Mouse (Mus musculus) embryonic facial prominence, embryonic 14.5 days (tissue): ENCODE measurements around the gene Mon2. TPM values are rescaled to one million over a fixed set of nuclear protein-coding genes. Genes with fewer than 3 reads are reported as not detected.
A peak's percentile ranks its signal among the peaks of the same experiment; 100 is the strongest.

Experiments
- ATAC-seq: fragments of 200-750 bp; cut with Nextera tagmentation; 2 replicates; pipeline ENCODE4 v1.8.0; 2017; ENCODE audit warnings: low read depth, moderate number of reproducible peaks, moderate TSS enrichment
- DNase-seq: peaks from one replicate; pipeline ENCODE4 v3.0.0-alpha.2; 2015; ENCODE audit warnings: low spot score
- H3K27ac ChIP-seq: fragments of 300-500 bp; sonication (generic); replicated peaks from 2 replicates; pipeline ENCODE4 v1.5.1; 2014; ENCODE audit warnings: low read depth, mild to moderate bottlenecking, low read length, moderate library complexity
- H3K27me3 ChIP-seq: fragments of 300-500 bp; sonication (generic); replicated peaks from 2 replicates; pipeline ENCODE4 v1.6.1; 2014; ENCODE audit warnings: low read length; ENCODE audit not compliant: control insufficient read depth, insufficient read depth
- H3K36me3 ChIP-seq: fragments of 300-500 bp; sonication (generic); 2 replicates; pipeline ENCODE4 v1.6.1; 2014; ENCODE audit warnings: low read length, mixed read lengths; ENCODE audit not compliant: control insufficient read depth, insufficient read depth
- H3K4me1 ChIP-seq: fragments of 300-500 bp; sonication (generic); 2 replicates; pipeline ENCODE4 v1.6.1; 2014; ENCODE audit warnings: antibody characterized with exemption, low read length; ENCODE audit not compliant: control insufficient read depth, insufficient read depth
- H3K4me2 ChIP-seq: fragments of 300-500 bp; sonication (generic); 2 replicates; pipeline ENCODE4 v1.6.1; 2014; ENCODE audit warnings: low read depth, mild to moderate bottlenecking, low read length, moderate library complexity, mixed read lengths
- H3K4me3 ChIP-seq: fragments of 300-500 bp; sonication (generic); 2 replicates; pipeline ENCODE4 v1.5.1; 2014; ENCODE audit warnings: low read depth, mild to moderate bottlenecking, low read length
- H3K9ac ChIP-seq: fragments of 300-500 bp; sonication (generic); 2 replicates; pipeline ENCODE4 v1.6.1; 2014; ENCODE audit warnings: low read depth, mild to moderate bottlenecking, low read length, moderate library complexity, mixed read lengths
- H3K9me3 ChIP-seq: fragments of 300-500 bp; sonication (generic); 2 replicates; pipeline ENCODE4 v1.6.1; 2016; ENCODE audit warnings: low read length; ENCODE audit not compliant: control insufficient read depth
- WGBS: fragments of 180-500 bp; shearing (Covaris S2); extraction: QIAGEN DNeasy Blood & Tissue Kit; methylation state at CpG from one replicate; pipeline ENCODE4 v1.1.7; 2014; 5-methylcytosine and 5-hydroxymethylcytosine counted together
- polyA plus RNA-seq: library from polyadenylated mRNA; unstranded; fragments of >200 nt; fragmentation: Nextera tagmentation; extraction: Ambion mirVana; gene quantifications from 2 replicates; pipeline ENCODE4 v1.2.1, GENCODE M21; 2014

Mon2 gene
- polyA plus RNA-seq, 1 experiment from 2014 or later = 44.5 TPM

GRCm38 (mm10) chr10:123108121-123108520, 31.8 kb upstream of the Mon2 start:
- 85% methylated on average over 5 of the region's 5 CpGs for WGBS
- ATAC-seq = no peak
- Histone ChIP-seq H3K4me3 (no peak overlapping the region), H3K4me2 (no peak overlapping the region), H3K27me3 (no peaks in the 10 kb centered on the region), H3K9me3 (no peaks in the 10 kb centered on the region), H3K4me1 (no peaks in the 10 kb centered on the region), H3K9ac (no peak overlapping the region), H3K36me3 (peaks cover 20% of the 10 kb centered on the region), H3K27ac (no peak overlapping the region)
- DNase-seq = no peak

GRCm38 (mm10) chr10:123101303-123101702, 25.0 kb upstream of the Mon2 start:
- H3K4me1 ChIP-seq = no peaks in the 10 kb centered on the region
- ATAC-seq (no peak), DNase-seq (no peak)
- 84% methylated on average over 1 of the region's 1 CpGs for WGBS
- no peak overlapping the region for H3K9ac ChIP-seq
- no peak overlapping the region for H3K4me2 ChIP-seq
- H3K9me3 ChIP-seq = no peaks in the 10 kb centered on the region
- no peaks in the 10 kb centered on the region for H3K27me3 ChIP-seq
- no peak overlapping the region for H3K4me3 ChIP-seq
- no peak overlapping the region for H3K27ac ChIP-seq
- no peaks in the 10 kb centered on the region for H3K36me3 ChIP-seq

DNA sequence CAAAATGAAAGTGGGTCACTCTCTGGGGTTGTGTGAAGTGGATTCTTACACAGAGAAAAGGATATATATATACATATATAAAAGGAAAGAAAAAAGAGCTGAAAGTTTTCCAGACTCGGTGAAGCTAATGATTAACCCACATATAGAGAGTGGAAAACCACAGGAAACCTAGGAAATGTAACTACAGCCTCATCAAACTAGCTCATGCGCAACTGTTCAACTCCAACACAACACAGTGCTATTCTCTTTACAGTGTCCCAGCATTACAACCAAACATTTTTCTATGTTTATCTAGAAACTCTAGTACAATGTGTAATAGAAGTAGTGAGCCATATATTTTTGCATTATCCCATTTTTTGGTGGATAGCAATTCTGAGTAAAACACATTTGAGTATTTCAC, 24.3 kb upstream of the Mon2 start:
- no peak overlapping the region for H3K4me2 ChIP-seq
- no peak overlapping the region for H3K9ac ChIP-seq
- ATAC-seq (no peak), DNase-seq (no peak)
- H3K27me3 ChIP-seq = no peaks in the 10 kb centered on the region
- no peaks in the 10 kb centered on the region for H3K36me3 ChIP-seq
- no peaks in the 10 kb centered on the region for H3K9me3 ChIP-seq
- 83% methylated on average over 2 of the region's 2 CpGs for WGBS
- no peak overlapping the region for H3K27ac ChIP-seq
- no peaks in the 10 kb centered on the region for H3K4me1 ChIP-seq
- H3K4me3 ChIP-seq = no peak overlapping the region

- no peak overlapping the region for H3K4me2 ChIP-seq
- no peak for DNase-seq
These were observed 18.2 kb upstream of the Mon2 start for GRCm38 (mm10) chr10:123094504-123094903.

GRCm38 (mm10) chr10:123092577-123092976, 16.3 kb upstream of the Mon2 start:
- Histone ChIP-seq H3K27ac (no peak overlapping the region), H3K27me3 (no peaks in the 10 kb centered on the region), H3K36me3 (no peaks in the 10 kb centered on the region), H3K4me1 (no peaks in the 10 kb centered on the region), H3K9me3 (no peaks in the 10 kb centered on the region), H3K9ac (no peak overlapping the region), H3K4me2 (no peak overlapping the region), H3K4me3 (no peak overlapping the region)
- DNase-seq (no peak), ATAC-seq (no peak)
- WGBS = 73% methylated on average over 3 of the region's 3 CpGs

More at GRCm38 (mm10) chr10:123094504-123094903, 18.2 kb upstream of the Mon2 start:
- H3K9ac ChIP-seq = no peak overlapping the region
- no peaks in the 10 kb centered on the region for H3K9me3 ChIP-seq
- no peak overlapping the region for H3K27ac ChIP-seq
- H3K4me3 ChIP-seq = no peak overlapping the region
- no peaks in the 10 kb centered on the region for H3K27me3 ChIP-seq
- no peaks in the 10 kb centered on the region for H3K4me1 ChIP-seq
- 80% methylated on average over 7 of the region's 7 CpGs for WGBS
- H3K36me3 ChIP-seq = no peaks in the 10 kb centered on the region
- ATAC-seq = no peak

DNA sequence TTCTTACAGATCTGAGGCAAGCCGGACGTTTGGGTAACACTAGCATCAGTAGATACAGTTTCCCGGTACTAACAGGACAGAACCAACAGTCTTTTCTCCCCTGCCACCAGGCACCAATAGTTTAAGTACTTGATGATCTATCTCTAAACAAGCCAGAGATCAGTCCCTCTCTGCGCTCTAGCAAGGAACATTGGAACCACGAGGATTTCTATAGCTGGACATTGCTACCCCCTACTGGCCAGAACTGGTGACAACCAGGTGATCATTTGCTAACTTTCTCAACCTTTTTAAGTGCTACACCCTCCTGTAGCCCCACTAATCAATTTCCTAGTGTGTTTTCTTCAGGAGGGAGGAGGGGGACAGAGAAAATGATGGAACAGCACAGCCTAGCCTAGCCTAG, 15.4 kb upstream of the Mon2 start:
- H3K27ac ChIP-seq = no peak overlapping the region
- H3K27me3 ChIP-seq = no peaks in the 10 kb centered on the region
- no peaks in the 10 kb centered on the region for H3K4me1 ChIP-seq
- H3K4me3 ChIP-seq = no peak overlapping the region
- no peaks in the 10 kb centered on the region for H3K36me3 ChIP-seq
- no peak overlapping the region for H3K4me2 ChIP-seq
- H3K9me3 ChIP-seq = no peaks in the 10 kb centered on the region
- no peak overlapping the region for H3K9ac ChIP-seq
- ATAC-seq (0 out of 2 replicates have a peak, but pooled peaks have one; percentile 50), DNase-seq (peak; percentile 75)
- 37% methylated on average over 5 of the region's 5 CpGs for WGBS

GRCm38 (mm10) chr10:123089425-123089930, 13.2 kb upstream of the Mon2 start:
- no peak for ATAC-seq
- H3K4me2 ChIP-seq = no peak overlapping the region
- H3K36me3 ChIP-seq = no peaks in the 10 kb centered on the region
- no peaks in the 10 kb centered on the region for H3K27me3 ChIP-seq
- WGBS = 76% methylated on average over 12 of the region's 12 CpGs
- H3K4me3 ChIP-seq = no peak overlapping the region
- H3K4me1 ChIP-seq = no peaks in the 10 kb centered on the region
- H3K27ac ChIP-seq = no peak overlapping the region
- H3K9ac ChIP-seq = no peak overlapping the region
- no peak for DNase-seq
- H3K9me3 ChIP-seq = no peaks in the 10 kb centered on the region

GRCm38 (mm10) chr10:123086847-123087246, 10.5 kb upstream of the Mon2 start:
- H3K4me2 ChIP-seq = no peak overlapping the region
- DNase-seq = no peak
- ATAC-seq = no peak
- no peak overlapping the region for H3K27ac ChIP-seq
- no peak overlapping the region for H3K9ac ChIP-seq
- WGBS = 79% methylated on average over 2 of the region's 2 CpGs
- H3K36me3 ChIP-seq = no peaks in the 10 kb centered on the region
- H3K9me3 ChIP-seq = no peaks in the 10 kb centered on the region
- H3K27me3 ChIP-seq = no peaks in the 10 kb centered on the region
- no peaks in the 10 kb centered on the region for H3K4me1 ChIP-seq
- no peak overlapping the region for H3K4me3 ChIP-seq

DNA sequence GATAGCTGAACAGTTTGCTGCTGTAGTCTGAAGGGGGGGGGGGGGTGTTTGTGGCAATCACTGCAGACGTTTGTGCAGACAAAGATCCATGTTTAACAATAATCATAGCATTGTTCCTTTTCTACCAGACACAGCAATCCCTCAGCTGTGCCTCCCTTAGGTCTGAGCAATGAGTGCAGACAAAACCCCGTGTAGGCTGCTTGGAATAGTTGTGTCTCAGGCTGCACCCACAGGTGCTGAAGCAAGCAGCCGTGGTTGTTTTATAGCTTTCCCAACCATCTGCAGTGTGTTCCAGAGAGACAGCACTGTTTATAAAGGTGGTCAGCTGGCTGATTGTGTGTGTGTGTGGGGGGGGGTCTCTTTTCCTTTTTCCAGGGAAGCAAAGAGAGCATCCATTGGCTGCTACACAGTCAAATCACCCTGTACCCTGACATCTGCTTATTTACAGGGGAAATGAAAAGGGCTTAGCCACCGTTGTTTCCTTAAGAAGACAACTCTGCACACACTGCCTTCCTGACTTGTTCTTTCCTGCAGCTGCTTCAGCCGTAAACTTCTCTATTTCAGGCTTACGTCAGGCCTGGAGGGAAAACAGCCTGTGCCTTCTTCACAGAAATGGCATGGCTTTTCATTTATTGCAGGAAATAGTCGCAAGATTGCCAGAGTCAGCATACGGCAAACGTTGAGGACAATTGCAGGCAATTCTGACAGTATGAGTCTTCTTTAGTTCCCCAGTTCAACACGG, 8.8 kb upstream of the Mon2 start:
- Histone ChIP-seq H3K36me3 (no peaks in the 10 kb centered on the region), H3K9ac (no peak overlapping the region), H3K27ac (no peak overlapping the region), H3K4me1 (no peaks in the 10 kb centered on the region), H3K4me2 (no peak overlapping the region), H3K4me3 (no peak overlapping the region), H3K9me3 (no peaks in the 10 kb centered on the region), H3K27me3 (no peaks in the 10 kb centered on the region)
- ATAC-seq = no peak
- DNase-seq = no peak
- 59% methylated on average over 10 of the region's 10 CpGs for WGBS
